Comparison of ENCODE assay signal across 26 mouse cellular contexts in the genomic region with DNA sequence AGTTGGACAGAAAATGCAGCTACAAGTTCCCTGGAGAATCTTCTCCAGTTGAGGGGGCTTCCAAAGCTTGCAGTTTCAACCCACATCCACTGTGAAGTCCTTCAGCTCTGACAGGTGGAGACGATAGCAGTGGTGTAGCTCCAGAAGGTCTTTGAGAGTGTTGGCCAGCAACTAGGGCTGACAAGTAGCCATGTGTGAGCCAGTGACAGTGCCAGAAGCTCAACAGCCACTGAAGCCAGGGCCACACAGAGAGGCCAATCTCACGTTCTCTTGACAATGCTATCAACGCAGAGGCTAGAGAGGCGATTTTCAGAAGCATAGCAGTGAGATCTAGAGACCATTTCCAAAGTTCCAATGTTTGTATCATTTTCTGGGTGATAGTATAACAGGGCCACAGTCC. TPM values are rescaled to one million over a fixed set of nuclear protein-coding genes. Genes with fewer than 3 reads are reported as not detected.
DNase-seq lines count a peak whose midpoint lies in the region; TF ChIP-seq lines count a peak whose summit lies in the region.
"Had no signal": no experiment of that assay in that cellular context is flagged by ENCODE, and none has a peak within 500 bp of the region (broad histone marks: within the 10 kb centered on the region; RNA-seq: fewer than 3 reads in every experiment).

No protein-coding gene starts in this region.

- intact Hi-C loops in heart, adult 2 months (cut with DNase I), result no loop called here

- TF ChIP-seq EP300 in heart, adult 2 months (IDR thresholded peaks at IDR 0.05; ENCODE audit: insufficient read depth, low read depth, low read length), result no peak

- H3K36me3 ChIP-seq in heart, embryonic 10.5 days, result no peaks in the 10 kb centered on the region
- no peaks in the 10 kb centered on the region for H3K36me3 ChIP-seq in heart, adult 2 months (ENCODE audit: control insufficient read depth, insufficient read depth, low read length)
- H3K36me3 ChIP-seq: embryonic facial prominence, embryonic 13.5 days; embryonic facial prominence, embryonic 15.5 days; forebrain, embryonic 10.5 days; forebrain, embryonic 12.5 days had no signal

- 71% methylated on average over 4 of the region's 4 CpGs for WGBS in heart, embryonic 10.5 days
- WGBS in heart, adult 2 months, result 58% methylated on average over 4 of the region's 4 CpGs

- no peak for TF ChIP-seq POLR2A in heart, adult 2 months (IDR thresholded peaks at IDR 0.05; ENCODE audit: insufficient read depth, low read depth, low read length)

- H3K27me3 ChIP-seq in heart, embryonic 10.5 days (ENCODE audit: insufficient read depth, poor library complexity, severe bottlenecking), result no peaks in the 10 kb centered on the region
- H3K27me3 ChIP-seq in heart, adult 2 months (ENCODE audit: control insufficient read depth, insufficient read depth, low read length), result no peaks in the 10 kb centered on the region
- H3K27me3 ChIP-seq: embryonic facial prominence, embryonic 13.5 days; embryonic facial prominence, embryonic 15.5 days; forebrain, embryonic 12.5 days had no signal

- no peak overlapping the region for H3K9ac ChIP-seq in heart, adult 2 months (ENCODE audit: low read depth, low read length)
- H3K9ac ChIP-seq: embryonic facial prominence, embryonic 13.5 days; embryonic facial prominence, embryonic 15.5 days; forebrain, embryonic 12.5 days had no signal

- no peaks in the 10 kb centered on the region for H3K79me2 ChIP-seq in heart, adult 2 months (replicated peaks; ENCODE audit: control insufficient read depth, insufficient read depth, low read length)

- peaks cover 16% of the 10 kb centered on the region for H3K4me1 ChIP-seq in heart, embryonic 10.5 days
- H3K4me1 ChIP-seq in heart, adult 2 months (ENCODE audit: control insufficient read depth, insufficient read depth, low read length), result no peaks in the 10 kb centered on the region
- H3K4me1 ChIP-seq: embryonic facial prominence, embryonic 13.5 days; embryonic facial prominence, embryonic 15.5 days; forebrain, embryonic 10.5 days; forebrain, embryonic 12.5 days had no signal

- TF ChIP-seq CTCF in heart, adult 2 months (IDR thresholded peaks at IDR 0.05), result no peak

- peak; percentile 42 to 45 for DNase-seq in cerebellum, postnatal 14 days
- DNase-seq in cerebellum, adult 11-12 months, result no peak
- peak; percentile 42 for DNase-seq in heart, embryonic 10.5 days (ENCODE audit: low spot score)
- no peak for DNase-seq in heart, adult 2 months
- DNase-seq: adrenal gland, adult 2 months; adrenal gland, postnatal 10 days; adrenal gland, postnatal 25 days; cerebellum, adult 11 months; cerebellum, adult 2 months; cerebellum, adult 9-10 months; cerebellum, postnatal 36 days; embryo, embryonic 11 days had no signal

- no peaks in the 10 kb centered on the region for H3K9me3 ChIP-seq in heart, embryonic 10.5 days
- H3K9me3 ChIP-seq: embryonic facial prominence, embryonic 13.5 days; embryonic facial prominence, embryonic 15.5 days; forebrain, embryonic 10.5 days; forebrain, embryonic 12.5 days had no signal

- no peak overlapping the region for H3K27ac ChIP-seq in heart, embryonic 10.5 days
- H3K27ac ChIP-seq in heart, adult 2 months, result no peak overlapping the region
- H3K27ac ChIP-seq: embryonic facial prominence, embryonic 13.5 days; embryonic facial prominence, embryonic 15.5 days; forebrain, embryonic 10.5 days; forebrain, embryonic 12.5 days had no signal

- H3K4me3 ChIP-seq in heart, embryonic 10.5 days, result no peak overlapping the region
- no peak overlapping the region for H3K4me3 ChIP-seq in heart, adult 2 months
- H3K4me3 ChIP-seq: embryonic facial prominence, embryonic 13.5 days; embryonic facial prominence, embryonic 15.5 days; erythroblast, embryonic 14.5 days; forebrain, embryonic 10.5 days; forebrain, embryonic 12.5 days had no signal

RNA-seq across cellular contexts. Expression of a gene that starts 42.6 kb away (rescaled TPM):
- polyA plus RNA-seq in heart, embryonic 10.5 days (2016; fragmentation: Nextera tagmentation; extraction: Ambion mirVana), result 33.7 and 42.1 TPM in 2 replicates
- 100 to 1,000 TPM; 163 to 193 TPM for total RNA-seq in heart, adult 2 months (2021)
- 184 and 194 TPM in 2 replicates for polyA plus RNA-seq in heart, adult 2 months (2012; rRNA removed)

RNA-seq across cellular contexts. Expression of a gene that starts 56.5 kb away (rescaled TPM):
- not detected in 2 replicates for polyA plus RNA-seq in heart, embryonic 10.5 days (2016; fragmentation: Nextera tagmentation; extraction: Ambion mirVana)
- total RNA-seq in heart, adult 2 months (2021), result not detected
- polyA plus RNA-seq in heart, adult 2 months (2012; rRNA removed), result not detected in 2 replicates
- total RNA-seq: adrenal gland, adult 2 months; adrenal gland, postnatal 25 days; adrenal gland, postnatal 4 days; common myeloid progenitor, adult 5-6 weeks; MEL had no signal
- polyA plus RNA-seq: adrenal gland, adult 2 months; brain, embryonic 14.5 days; C2C12; embryonic facial prominence, embryonic 11.5 days; embryonic facial prominence, embryonic 13.5 days; embryonic facial prominence, embryonic 15.5 days; erythroblast, embryonic 14.5 days; forebrain, embryonic 10.5 days; forebrain, embryonic 12.5 days; forebrain, embryonic 14.5 days; forebrain, embryonic 16.5 days; frontal cortex, adult 2 months had no signal

Comparison
In these comparisons a context has a peak if more than half of its experiments do, and no peak if none do; other contexts are left out.
1. DNase-seq: peak in cerebellum, postnatal 14 days (2 of 2) and heart, embryonic 10.5 days (single experiment); none in cerebellum, adult 11-12 months (single experiment) and heart, adult 2 months (0 of 2).